Mouse (Mus musculus) frontal cortex, postnatal 36 days (tissue): ENCODE results near the gene Moap1.

ENCODE experiments used
- DNase-seq, 2 experiments: peaks; one replicate each; pipeline ENCODE4 v3.0.0; 2022; ENCODE audit warnings: low spot score in 2 of 2

Moap1 gene

GRCm38 (mm10) chr12:102743589-102744574 lies at the start of gene Moap1, which contains the start of gene Tmem251:
Gene Moap1, minus strand, starts transcription at chr12:102743661.
Gene Tmem251, plus strand, starts transcription at chr12:102743762.
- peak; percentile 89 to 93 for DNase-seq

DNA sequence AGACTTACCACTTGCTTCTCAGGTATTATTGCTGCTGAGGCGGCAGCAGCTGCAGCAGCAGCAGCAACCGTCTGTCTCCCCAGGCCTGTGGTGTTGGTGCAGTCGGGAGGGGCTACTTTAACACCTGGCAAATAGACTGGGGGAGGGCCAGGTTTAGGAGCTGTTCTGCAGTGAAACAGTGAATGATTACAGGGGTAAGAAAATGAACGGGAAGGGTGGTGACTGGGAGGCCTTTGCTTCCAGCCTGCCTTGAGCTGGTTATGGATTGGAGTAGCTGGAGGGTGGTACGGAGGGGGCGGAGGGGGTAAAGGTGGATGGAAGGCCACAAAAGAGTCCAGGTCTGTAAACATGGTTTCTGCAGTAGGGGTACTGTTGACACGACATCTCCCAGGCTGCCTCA lies 44.5 kb upstream of the Moap1 start:
- no peak for DNase-seq

GRCm38 (mm10) chr12:102785593-102785985 lies 42.1 kb upstream of the Moap1 start:
- DNase-seq: no peak

- no peak for DNase-seq
These were observed 41.6 kb upstream of the Moap1 start for GRCm38 (mm10) chr12:102784899-102785592.

- DNase-seq: no peak
These were observed 39.4 kb upstream of the Moap1 start for GRCm38 (mm10) chr12:102782841-102783240.

GRCm38 (mm10) chr12:102779452-102779851 lies 36.0 kb upstream of the Moap1 start:
- DNase-seq: no peak

- no peak for DNase-seq
These were observed 34.7 kb upstream of the Moap1 start for GRCm38 (mm10) chr12:102778151-102778550.

DNA sequence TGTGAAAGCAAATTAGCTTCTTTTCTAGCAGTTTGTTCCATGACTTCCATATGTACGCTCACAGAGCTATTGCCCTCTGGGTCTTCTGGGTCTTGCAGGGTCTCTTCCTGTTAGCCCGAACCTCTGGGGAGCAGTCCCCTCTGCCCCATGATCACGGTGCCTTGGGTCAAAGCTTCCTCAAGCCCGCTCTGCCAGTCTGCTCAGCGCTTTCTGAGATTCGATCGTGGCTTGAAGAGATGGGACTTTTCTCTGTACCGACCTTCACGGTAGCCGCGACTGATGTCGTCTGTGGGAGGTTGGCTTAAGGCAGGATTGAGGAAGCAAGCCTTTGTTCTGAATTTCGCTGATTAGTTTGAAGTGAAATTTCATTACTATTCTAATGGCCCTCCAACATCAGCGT lies 32.6 kb upstream of the Moap1 start:
- DNase-seq: no peak

- DNase-seq: no peak
These were observed 29.2 kb upstream of the Moap1 start for GRCm38 (mm10) chr12:102772676-102773075.

DNA sequence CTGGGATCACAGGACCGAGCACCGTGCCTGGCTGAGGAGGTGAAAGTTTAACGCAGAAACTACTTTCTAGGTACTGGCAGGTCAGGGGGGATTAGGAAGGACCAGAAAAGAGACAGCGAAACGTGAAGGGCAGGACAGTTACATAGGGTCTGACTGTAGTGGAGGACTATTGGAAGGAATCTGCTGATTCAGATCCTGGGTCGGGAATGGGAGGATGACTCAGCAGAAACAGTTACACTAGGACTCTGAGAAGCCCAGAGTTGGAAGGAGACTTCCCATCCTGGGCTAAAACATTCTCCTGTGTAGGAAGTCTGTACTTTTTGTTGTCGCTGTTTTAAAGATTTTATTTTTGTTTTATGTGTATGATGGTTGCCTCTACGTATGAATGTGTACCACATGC lies 28.1 kb upstream of the Moap1 start:
- DNase-seq: no peak

- no peak for DNase-seq
These were observed 25.5 kb upstream of the Moap1 start for GRCm38 (mm10) chr12:102769000-102769399.

- DNase-seq: no peak
These were observed 20.2 kb upstream of the Moap1 start for GRCm38 (mm10) chr12:102763696-102764095.

DNA sequence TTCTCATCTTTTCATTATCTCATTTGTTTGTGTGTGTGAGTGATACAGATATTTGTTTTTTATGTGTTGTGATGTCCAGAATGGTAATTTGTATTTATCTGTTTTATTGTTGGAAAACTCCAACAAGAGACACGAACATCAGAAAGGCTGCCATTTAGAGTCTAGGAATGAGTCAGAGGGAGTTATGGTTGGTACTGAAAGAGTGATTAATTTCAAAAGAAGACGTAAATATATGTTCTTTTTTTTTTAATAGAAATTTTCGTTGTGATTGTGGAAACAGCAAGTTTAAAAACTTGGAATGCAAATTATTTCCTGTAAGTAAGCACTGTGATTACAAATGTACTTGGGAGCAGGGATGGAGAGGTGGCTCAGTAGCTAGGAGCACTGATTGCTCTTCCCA lies 18.2 kb upstream of the Moap1 start:
- no peak for DNase-seq

DNA sequence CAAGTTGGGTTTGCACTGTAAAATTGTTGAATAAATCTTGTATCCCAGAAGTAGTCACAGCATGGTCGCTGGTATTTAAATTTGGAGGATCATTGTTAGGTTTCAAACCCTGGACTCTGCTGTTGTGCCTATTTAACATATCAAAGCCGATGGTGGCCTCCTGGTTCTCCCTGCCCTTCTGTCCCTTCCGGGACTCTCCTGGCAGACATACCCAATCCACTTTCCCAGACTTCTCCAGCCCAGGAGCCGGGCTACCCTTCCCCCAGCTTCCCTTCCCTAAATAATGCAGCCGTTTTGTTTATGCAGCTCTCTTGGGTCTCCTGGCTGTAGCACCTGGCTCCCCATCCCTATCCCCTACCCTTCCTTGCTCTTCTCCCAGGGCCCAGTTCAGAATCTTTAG lies 15.5 kb upstream of the Moap1 start:
- no peak for DNase-seq

GRCm38 (mm10) chr12:102758403-102758756 lies 14.9 kb upstream of the Moap1 start, which contains the start of gene Gm20604:
Gene Gm20604, minus strand, starts transcription at chr12:102758672.
- DNase-seq: no peak

DNA sequence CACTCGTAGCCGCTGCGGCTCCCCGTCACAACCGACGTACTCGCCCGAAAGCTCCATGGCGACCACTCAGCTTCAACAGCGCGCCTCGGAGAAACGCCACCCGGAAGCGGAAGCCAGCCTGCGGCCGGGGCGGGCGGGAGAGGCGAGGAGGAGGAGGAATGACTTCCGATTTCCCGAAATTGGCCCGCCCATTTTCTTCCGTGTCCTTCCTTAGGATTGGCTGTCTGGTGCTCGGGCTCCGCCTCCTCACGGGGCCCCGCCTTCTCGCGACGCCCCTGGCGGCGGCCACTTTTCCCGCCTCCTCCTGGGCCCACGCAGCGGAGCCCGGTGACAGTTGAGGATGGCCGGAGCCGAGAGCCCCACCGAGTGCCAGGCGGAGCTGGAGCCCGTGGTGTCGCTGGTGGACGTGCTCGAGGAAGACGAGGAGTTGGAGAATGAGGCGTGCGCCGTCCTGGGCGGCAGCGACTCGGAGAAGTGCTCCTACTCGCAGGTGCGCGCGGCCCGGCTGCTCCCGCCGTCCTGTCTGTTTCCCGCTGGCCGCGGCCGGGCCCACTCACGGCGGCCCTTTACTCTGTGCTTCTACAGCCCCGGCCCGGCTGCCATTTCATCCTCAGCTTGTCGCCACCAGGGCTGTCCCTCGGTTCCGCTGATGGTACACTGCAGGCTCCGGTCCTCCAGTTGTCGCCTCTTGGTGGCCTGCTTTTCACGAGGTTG lies 14.4 kb upstream of the Moap1 start, which contains the start of the genes Gm28051, Gon7 and Ubr7:
Gm28051 (minus strand) TSS at position 77 of the 714 bp plus-strand sequence.
Gon7 (minus strand) TSS at position 115 of the 714 bp plus-strand sequence.
Ubr7 (plus strand) TSS at position 279 of the 714 bp plus-strand sequence.
- peak; percentile 96 to 98 for DNase-seq

DNA sequence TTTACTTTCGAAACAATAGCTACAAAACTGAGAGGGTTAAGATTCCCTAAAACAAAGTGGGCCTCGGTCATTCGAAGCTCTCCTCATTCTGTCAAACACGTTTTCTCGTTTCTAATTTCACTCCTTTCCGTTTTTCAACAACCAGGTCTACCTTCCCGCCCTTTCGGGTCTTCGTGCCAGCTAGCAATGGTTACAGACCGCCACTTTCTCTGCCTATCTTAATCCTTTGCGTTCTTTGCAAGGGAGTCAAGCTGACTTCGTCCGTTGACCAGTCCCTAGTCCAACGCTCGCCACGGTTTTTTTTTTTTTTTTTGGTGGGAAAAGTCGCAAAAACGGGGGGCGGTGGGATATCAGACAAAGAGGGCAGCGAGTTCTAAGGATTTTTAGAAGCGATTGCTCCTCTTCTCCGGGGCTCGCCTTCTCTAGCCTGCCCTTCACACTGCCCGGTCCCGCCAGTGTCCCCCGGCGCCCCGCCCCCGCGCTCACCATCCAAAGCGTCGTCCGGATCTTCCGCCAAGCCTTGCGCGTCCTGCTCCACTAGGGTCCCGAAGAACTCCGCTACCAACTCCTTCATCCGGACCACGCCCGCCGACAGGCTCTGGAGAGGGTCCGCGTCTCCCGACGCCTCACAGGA lies 13.7 kb upstream of the Moap1 start:
- no peak for DNase-seq

DNA sequence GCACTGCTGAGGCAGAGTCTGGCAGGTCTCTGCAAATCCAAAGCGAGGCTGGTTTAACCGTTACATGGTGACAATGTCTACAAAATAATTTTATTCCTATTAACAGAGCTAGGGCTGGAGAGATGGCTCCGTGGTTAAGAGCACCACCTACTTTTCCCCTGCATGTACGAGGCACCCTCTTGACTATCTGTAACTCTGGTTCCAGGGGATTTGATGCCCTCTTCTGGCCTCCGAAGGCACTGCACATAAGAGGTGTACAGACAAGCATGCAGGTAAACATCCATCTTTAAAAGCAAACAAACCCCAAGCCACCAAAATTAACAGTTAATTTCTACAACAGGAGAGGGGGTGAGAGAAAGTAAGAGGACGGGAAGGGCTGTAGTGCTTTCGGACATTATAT lies 12.8 kb upstream of the Moap1 start:
- DNase-seq: no peak

- no peak for DNase-seq
These were observed 4.8 kb upstream of the Moap1 start for GRCm38 (mm10) chr12:102748256-102748655.

DNA sequence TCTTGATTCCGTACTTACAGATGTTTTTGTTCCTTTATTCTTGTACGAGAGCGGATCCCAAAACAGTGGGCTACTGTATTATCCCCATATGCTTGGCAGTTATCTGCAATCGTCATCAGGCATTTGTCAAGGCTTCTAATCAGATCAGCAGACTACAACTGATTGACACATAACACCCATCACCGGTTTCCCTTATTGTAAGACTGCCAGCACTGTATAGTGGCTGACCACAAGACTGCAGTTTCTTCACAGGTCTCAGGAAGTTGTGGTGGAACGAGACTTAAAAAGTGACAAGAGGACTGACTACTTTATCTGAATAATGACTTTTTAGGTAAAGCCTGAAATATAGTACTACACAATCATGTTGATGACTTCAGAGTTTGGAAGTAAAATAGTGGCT lies 1.4 kb upstream of the Moap1 start:
- no peak for DNase-seq

GRCm38 (mm10) chr12:102743036-102743588 lies 349 bp downstream of the Moap1 start:
- no peak for DNase-seq
